Mouse (Mus musculus) heart, embryonic 13.5 days (tissue): ENCODE results near the gene Dppa3. TPM values are rescaled to one million over a fixed set of nuclear protein-coding genes. Genes with fewer than 3 reads are reported as not detected.
A peak's percentile ranks its signal among the peaks of the same experiment; 100 is the strongest.
"Not testable (repeated sequence)": the region's sequence is repeated elsewhere in the genome, so short reads cannot be mapped to it uniquely, and the experiment has no call there.

Experiments
- ATAC-seq: fragments of 200-750 bp; cut with Nextera tagmentation; 2 replicates; pipeline ENCODE4 v1.8.0; 2017; ENCODE audit warnings: moderate TSS enrichment; ENCODE audit not compliant: insufficient number of reproducible peaks, low FRiP score, low TSS enrichment; ENCODE audit errors: extremely low read depth
- H3K27ac ChIP-seq: fragments of 300-500 bp; sonication (generic); replicated peaks from 2 replicates; pipeline ENCODE4 v1.5.1; 2015; ENCODE audit warnings: moderate library complexity, mild to moderate bottlenecking, inconsistent platforms
- H3K27me3 ChIP-seq: fragments of 300-500 bp; sonication (generic); replicated peaks from 2 replicates; pipeline ENCODE4 v1.6.1; 2015; ENCODE audit warnings: mild to moderate bottlenecking, inconsistent platforms
- H3K36me3 ChIP-seq: fragments of 300-500 bp; sonication (generic); 2 replicates; pipeline ENCODE4 v1.6.1; 2015; ENCODE audit warnings: mild to moderate bottlenecking, inconsistent platforms
- H3K4me1 ChIP-seq: fragments of 300-500 bp; sonication (generic); 2 replicates; pipeline ENCODE4 v1.6.1; 2015; ENCODE audit warnings: inconsistent platforms
- H3K4me2 ChIP-seq: fragments of 300-500 bp; sonication (generic); 2 replicates; pipeline ENCODE4 v1.6.1; 2015; ENCODE audit warnings: inconsistent platforms, mild to moderate bottlenecking, moderate library complexity
- H3K4me3 ChIP-seq: fragments of 300-500 bp; sonication (generic); 2 replicates; pipeline ENCODE4 v1.5.1; 2015; ENCODE audit warnings: moderate library complexity, mild to moderate bottlenecking, inconsistent platforms
- H3K9ac ChIP-seq: fragments of 300-500 bp; sonication (generic); 2 replicates; pipeline ENCODE4 v1.6.1; 2015; ENCODE audit warnings: inconsistent platforms, mild to moderate bottlenecking, moderate library complexity
- H3K9me3 ChIP-seq: fragments of 300-500 bp; sonication (generic); 2 replicates; pipeline ENCODE4 v1.6.1; 2016; ENCODE audit warnings: inconsistent platforms
- WGBS: fragments of 180-500 bp; shearing (Covaris S2); methylation state at CpG from one replicate; pipeline ENCODE4 v1.1.7; 2015; ENCODE audit warnings: mixed read lengths; 5-methylcytosine and 5-hydroxymethylcytosine counted together
- polyA plus RNA-seq: library from polyadenylated mRNA; unstranded; fragments of >200 nt; fragmentation: Nextera tagmentation; extraction: Ambion mirVana; gene quantifications from 2 replicates; pipeline ENCODE4 v1.2.1, GENCODE M21; 2015

Gene Dppa3
- polyA plus RNA-seq, 1 experiment from 2014 or later: not detected

- no peaks in the 10 kb centered on the region for H3K36me3 ChIP-seq
- no peak overlapping the region for H3K4me3 ChIP-seq
- H3K9me3 ChIP-seq: no peaks in the 10 kb centered on the region
- 79% methylated on average over 4 of the region's 4 CpGs for WGBS
- H3K4me2 ChIP-seq: no peak overlapping the region
- H3K9ac ChIP-seq: no peak overlapping the region
- peaks cover 6% of the 10 kb centered on the region for H3K4me1 ChIP-seq
- H3K27me3 ChIP-seq: 0 out of 2 replicates have a peak, but pooled peaks cover 4% of the 10 kb centered on the region
- H3K27ac ChIP-seq: no peak overlapping the region
- no peak for ATAC-seq
These were observed 13.8 kb upstream of the Dppa3 start for GRCm38 (mm10) chr6:122612426-122612825.

- no peak overlapping the region for H3K4me3 ChIP-seq
- no peak for ATAC-seq
- no peaks in the 10 kb centered on the region for H3K9me3 ChIP-seq
- 54% methylated on average over 2 of the region's 2 CpGs for WGBS
- no peak overlapping the region for H3K4me2 ChIP-seq
- H3K4me1 ChIP-seq: peaks cover 6% of the 10 kb centered on the region
- H3K27ac ChIP-seq: no peak overlapping the region
- no peak overlapping the region for H3K9ac ChIP-seq
- H3K36me3 ChIP-seq: no peaks in the 10 kb centered on the region
- H3K27me3 ChIP-seq: 0 out of 2 replicates have a peak, but pooled peaks cover under 1% of the 10 kb centered on the region
These were observed 12.2 kb upstream of the Dppa3 start for GRCm38 (mm10) chr6:122614047-122614446.

GRCm38 (mm10) chr6:122616022-122616421 is 10.2 kb upstream of the Dppa3 start:
- Histone ChIP-seq H3K27ac (no peak overlapping the region), H3K9ac (no peak overlapping the region), H3K4me3 (no peak overlapping the region), H3K9me3 (no peaks in the 10 kb centered on the region), H3K4me1 (no peaks in the 10 kb centered on the region), H3K36me3 (no peaks in the 10 kb centered on the region), H3K4me2 (no peak overlapping the region), H3K27me3 (no peaks in the 10 kb centered on the region)
- no peak for ATAC-seq
- WGBS: 55% methylated on average over 3 of the region's 3 CpGs

- H3K9me3 ChIP-seq: no peaks in the 10 kb centered on the region
These were observed 5.1 kb upstream of the Dppa3 start for GRCm38 (mm10) chr6:122621066-122621465.

GRCm38 (mm10) chr6:122624480-122624879 is 1.7 kb upstream of the Dppa3 start:
- ATAC-seq: no peak
- 45% methylated on average over 5 of the region's 5 CpGs for WGBS

More at GRCm38 (mm10) chr6:122621066-122621465, 5.1 kb upstream of the Dppa3 start:
- WGBS: 90% methylated on average over 6 of the region's 6 CpGs
- H3K4me2 ChIP-seq: no peak overlapping the region
- no peaks in the 10 kb centered on the region for H3K36me3 ChIP-seq
- H3K27me3 ChIP-seq: peaks cover 6% of the 10 kb centered on the region; the same call in 1 of the 2 replicates
- no peak overlapping the region for H3K4me3 ChIP-seq
- H3K27ac ChIP-seq: no peak overlapping the region
- ATAC-seq: no peak
- H3K9ac ChIP-seq: no peak overlapping the region
- H3K4me1 ChIP-seq: no peaks in the 10 kb centered on the region

GRCm38 (mm10) chr6:122625156-122625555 is 1.1 kb upstream of the Dppa3 start:
- Histone ChIP-seq H3K4me2 (no peak overlapping the region), H3K9ac (no peak overlapping the region), H3K27ac (no peak overlapping the region), H3K36me3 (no peaks in the 10 kb centered on the region), H3K9me3 (no peaks in the 10 kb centered on the region), H3K4me3 (no peak overlapping the region), H3K27me3 (peaks cover 41% of the 10 kb centered on the region), H3K4me1 (0 out of 2 replicates have a peak, but pooled peaks cover 6% of the 10 kb centered on the region)
- ATAC-seq: no peak
- WGBS: 66% methylated on average over 4 of the region's 4 CpGs

More at GRCm38 (mm10) chr6:122624480-122624879, 1.7 kb upstream of the Dppa3 start:
- Histone ChIP-seq H3K9ac (no peak overlapping the region), H3K4me2 (no peak overlapping the region), H3K27ac (no peak overlapping the region), H3K9me3 (no peaks in the 10 kb centered on the region), H3K4me3 (no peak overlapping the region), H3K27me3 (peaks cover 37% of the 10 kb centered on the region), H3K36me3 (no peaks in the 10 kb centered on the region), H3K4me1 (0 out of 2 replicates have a peak, but pooled peaks cover 6% of the 10 kb centered on the region)

GRCm38 (mm10) chr6:122627469-122628108 is 1.4 kb downstream of the Dppa3 start:
- Histone ChIP-seq H3K4me2 (peak overlapping the region; percentile 65), H3K9ac (no peak overlapping the region), H3K27me3 (peaks cover 45% of the 10 kb centered on the region), H3K27ac (no peak overlapping the region), H3K36me3 (no peaks in the 10 kb centered on the region), H3K4me1 (0 out of 2 replicates have a peak, but pooled peaks cover 6% of the 10 kb centered on the region), H3K4me3 (peak overlapping the region; percentile 40), H3K9me3 (no peaks in the 10 kb centered on the region)
- ATAC-seq: no peak
- WGBS: 20% methylated on average over 20 of the region's 20 CpGs

- Histone ChIP-seq H3K9ac (no peak overlapping the region), H3K4me2 (0 out of 2 replicates have a peak overlapping the region, but pooled peaks have one; percentile 22), H3K4me1 (no peaks in the 10 kb centered on the region), H3K4me3 (no peak overlapping the region), H3K27me3 (peaks cover 15% of the 10 kb centered on the region), H3K27ac (no peak overlapping the region), H3K36me3 (no peaks in the 10 kb centered on the region), H3K9me3 (no peaks in the 10 kb centered on the region)
- no peak for ATAC-seq
- WGBS: 32% methylated on average over 9 of the region's 9 CpGs
These were observed 7.2 kb downstream of the Dppa3 start for GRCm38 (mm10) chr6:122633411-122633810.

- ATAC-seq: no peak
- Histone ChIP-seq H3K27ac (no peak overlapping the region), H3K36me3 (no peaks in the 10 kb centered on the region), H3K9me3 (no peaks in the 10 kb centered on the region), H3K9ac (no peak overlapping the region), H3K27me3 (peaks cover 3% of the 10 kb centered on the region; the same call in 1 of the 2 replicates), H3K4me2 (no peak overlapping the region), H3K4me3 (no peak overlapping the region), H3K4me1 (no peaks in the 10 kb centered on the region)
- WGBS: 77% methylated on average over 7 of the region's 7 CpGs
These were observed 9.1 kb downstream of the Dppa3 start for GRCm38 (mm10) chr6:122635315-122635714.

GRCm38 (mm10) chr6:122636666-122637065 is 10.5 kb downstream of the Dppa3 start:
- Histone ChIP-seq H3K4me1 (no peaks in the 10 kb centered on the region), H3K4me3 (no peak overlapping the region), H3K9ac (no peak overlapping the region), H3K27me3 (no peaks in the 10 kb centered on the region; the same call in 1 of the 2 replicates), H3K36me3 (no peaks in the 10 kb centered on the region), H3K9me3 (no peaks in the 10 kb centered on the region), H3K4me2 (no peak overlapping the region), H3K27ac (no peak overlapping the region)
- 67% methylated on average over 3 of the region's 3 CpGs for WGBS
- ATAC-seq: no peak

- H3K27ac ChIP-seq, H3K27me3 ChIP-seq, H3K36me3 ChIP-seq, H3K4me3 ChIP-seq, H3K4me2 ChIP-seq, ATAC-seq, H3K9me3 ChIP-seq, H3K9ac ChIP-seq, H3K4me1 ChIP-seq: not testable (repeated sequence)
- 73% methylated on average over 4 of the region's 4 CpGs for WGBS
These were observed 11.4 kb downstream of the Dppa3 start for GRCm38 (mm10) chr6:122637566-122637965.

- H3K9ac ChIP-seq, H3K4me1 ChIP-seq, H3K4me3 ChIP-seq, H3K27me3 ChIP-seq, H3K36me3 ChIP-seq, H3K9me3 ChIP-seq, ATAC-seq, H3K27ac ChIP-seq, H3K4me2 ChIP-seq: not testable (repeated sequence)
- WGBS: 82% methylated on average over 21 of the region's 21 CpGs
These were observed 18.0 kb downstream of the Dppa3 start for GRCm38 (mm10) chr6:122644196-122644595.
